Mouse (Mus musculus): ENCODE measurements at regions not wholly inside any gene's neighbourhood (a gene's known extent, or its start where the extent isn't known, plus 50 kb on each side); places are given as distances from the start of the nearest gene placed in this dataset.

DNA sequence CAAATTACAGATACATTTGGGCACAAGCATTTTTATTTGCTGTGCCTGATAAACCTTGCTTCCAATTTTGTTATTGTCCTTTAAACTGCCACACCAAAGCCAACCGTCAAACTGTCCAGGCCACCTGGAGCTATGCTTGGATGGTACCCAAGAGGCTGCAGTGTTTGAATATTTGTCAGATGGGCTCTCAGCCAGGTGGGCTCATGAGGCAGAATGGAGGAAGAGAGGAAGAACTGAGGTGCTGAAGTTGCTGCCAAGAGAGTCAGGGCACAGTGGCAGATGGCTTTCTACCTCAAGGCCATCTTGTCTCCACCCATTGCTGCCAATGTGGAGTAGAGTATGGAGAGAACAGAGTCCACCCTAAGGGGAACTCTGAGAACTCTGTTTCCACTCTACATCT, 176.0 kb downstream of the Lpin1 start:
- TF ChIP-seq POLR2A (IDR thresholded peaks at IDR 0.05; ENCODE audit: control insufficient read depth, low read depth, low read length) (no peak), CTCF (IDR thresholded peaks at IDR 0.05; ENCODE audit: control insufficient read depth, insufficient read depth, insufficient replicate concordance, low read depth, low read length) (no peak)
